Mouse (Mus musculus) thymus, postnatal 14 days (tissue): ENCODE results near the gene Hk2.
A peak's percentile ranks its signal among the peaks of the same experiment; 100 is the strongest.

Experiments
- DNase-seq: peaks from one replicate; pipeline ENCODE4 v3.0.0; 2021

Gene Hk2

GRCm38 (mm10) chr6:82774321-82774764 lies at the start of gene Hk2:
Gene Hk2, minus strand, starts transcription at chr6:82774454.
- peak; percentile 83 for DNase-seq

- peak; percentile 9 for DNase-seq
These were observed 47.6 kb upstream of the Hk2 start for GRCm38 (mm10) chr6:82821758-82822253.

- DNase-seq: no peak
These were observed 46.5 kb upstream of the Hk2 start for GRCm38 (mm10) chr6:82820716-82821115.

GRCm38 (mm10) chr6:82814821-82815220 lies 40.6 kb upstream of the Hk2 start:
- no peak for DNase-seq

GRCm38 (mm10) chr6:82807984-82808700 lies 33.9 kb upstream of the Hk2 start:
- DNase-seq: no peak

GRCm38 (mm10) chr6:82806971-82807370 lies 32.7 kb upstream of the Hk2 start:
- no peak for DNase-seq

GRCm38 (mm10) chr6:82806503-82806902 lies 32.2 kb upstream of the Hk2 start:
- no peak for DNase-seq

GRCm38 (mm10) chr6:82805894-82806293 lies 31.6 kb upstream of the Hk2 start:
- no peak for DNase-seq

GRCm38 (mm10) chr6:82804984-82805383 lies 30.7 kb upstream of the Hk2 start:
- DNase-seq: no peak

GRCm38 (mm10) chr6:82798202-82798737 lies 24.0 kb upstream of the Hk2 start:
- DNase-seq: no peak

- DNase-seq: no peak
These were observed 23.1 kb upstream of the Hk2 start for GRCm38 (mm10) chr6:82797300-82797839.

- no peak for DNase-seq
These were observed 16.6 kb upstream of the Hk2 start for GRCm38 (mm10) chr6:82790864-82791263.

GRCm38 (mm10) chr6:82783906-82784305 lies 9.7 kb upstream of the Hk2 start:
- DNase-seq: no peak

- DNase-seq: no peak
These were observed 6.6 kb upstream of the Hk2 start for GRCm38 (mm10) chr6:82780802-82781393.

GRCm38 (mm10) chr6:82780369-82780768 lies 6.1 kb upstream of the Hk2 start:
- DNase-seq: no peak

GRCm38 (mm10) chr6:82777124-82777654 lies 2.9 kb upstream of the Hk2 start:
- no peak for DNase-seq

GRCm38 (mm10) chr6:82775386-82775785 lies 1.1 kb upstream of the Hk2 start:
- peak; percentile 27 for DNase-seq

GRCm38 (mm10) chr6:82773261-82774131 lies 758 bp downstream of the Hk2 start:
- peak; percentile 68 for DNase-seq

GRCm38 (mm10) chr6:82772451-82773101 lies 1.7 kb downstream of the Hk2 start:
- peak; percentile 21 for DNase-seq

GRCm38 (mm10) chr6:82771981-82772409 lies 2.3 kb downstream of the Hk2 start:
- DNase-seq: no peak

GRCm38 (mm10) chr6:82771059-82771458 lies 3.2 kb downstream of the Hk2 start:
- DNase-seq: no peak

GRCm38 (mm10) chr6:82770286-82770685 lies 4.0 kb downstream of the Hk2 start:
- DNase-seq: no peak
